ENCODE assay signal across 10 mouse cellular contexts in the genomic region with DNA sequence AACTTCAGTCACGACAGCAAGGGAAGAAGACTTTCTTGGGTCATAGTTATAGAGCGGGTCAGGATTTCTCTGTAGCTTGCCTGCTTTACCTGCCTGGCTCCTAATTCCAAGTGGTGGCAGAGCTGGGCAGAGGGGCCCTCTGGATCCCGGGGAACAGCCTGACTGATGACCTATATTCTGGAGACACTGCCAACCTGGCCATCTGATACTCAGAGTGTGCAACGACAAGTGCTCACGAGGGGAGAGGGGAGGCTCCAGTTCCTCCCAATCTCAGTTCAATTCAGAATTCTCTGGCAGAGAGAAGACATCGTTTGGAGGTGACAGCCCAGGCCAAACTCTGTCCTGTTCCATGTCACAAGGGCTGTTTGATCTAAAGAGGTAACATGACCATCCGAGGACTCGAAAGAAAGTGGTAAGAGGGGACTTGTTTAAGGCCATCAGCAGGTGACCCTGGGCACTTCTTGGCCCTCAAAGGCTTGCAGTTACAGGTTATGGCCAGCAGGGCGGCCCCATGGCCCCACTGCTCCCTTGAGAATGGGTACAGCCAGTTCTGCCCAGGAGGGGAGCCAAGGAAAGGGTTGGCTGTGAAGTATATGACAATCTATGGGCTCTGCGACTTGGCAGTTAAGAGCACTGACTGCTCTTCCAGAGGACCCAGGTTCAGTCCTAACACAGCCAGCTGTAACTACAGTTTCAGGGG. TPM values are rescaled to one million over a fixed set of nuclear protein-coding genes. Genes with fewer than 3 reads are reported as not detected.
DNase-seq lines count a peak whose midpoint lies in the region; ATAC-seq and TF ChIP-seq lines count a peak whose summit lies in the region.
"Had no signal": no experiment of that assay in that cellular context is flagged by ENCODE, and none has a peak within 500 bp of the region (broad histone marks: within the 10 kb centered on the region; RNA-seq: fewer than 3 reads in every experiment).

No protein-coding gene starts in this region.

- TF ChIP-seq RAD21 in CH12.LX (IDR thresholded peaks at IDR 0.05; ENCODE audit: low read depth, low read length): peak; percentile 34

- H3K36me3 ChIP-seq in intestine, postnatal 0 days (ENCODE audit: control insufficient read depth, insufficient read depth): no peaks in the 10 kb centered on the region
- H3K36me3 ChIP-seq in intestine, embryonic 16.5 days (ENCODE audit: control insufficient read depth, insufficient read depth, low read length): no peaks in the 10 kb centered on the region
- H3K36me3 ChIP-seq in CH12.LX (replicated peaks in 1 of 2; ENCODE audit: control insufficient read depth in 1 of 2, insufficient read depth in 1 of 2, low read length in 1 of 2): no peaks in the 10 kb centered on the region
- H3K36me3 ChIP-seq: embryonic facial prominence, embryonic 13.5 days had no signal

- no peak for TF ChIP-seq POLR2A in CH12.LX (IDR thresholded peaks at IDR 0.05; ENCODE audit: low read depth, low read length)

- DNase-seq in CD4-positive, CD25-positive, alpha-beta regulatory T cell, adult 2 months (ENCODE audit: low read depth, low spot score): peak; percentile 55
- DNase-seq in CH12.LX (ENCODE audit: extremely low read depth): no peak
- peak; percentile 41 for DNase-seq in gastrocnemius, postnatal 14 days
- DNase-seq in urinary bladder, postnatal 10 days (ENCODE audit: low spot score): no peak
- no peak for DNase-seq in urinary bladder, postnatal 25 days (ENCODE audit: low spot score)
- DNase-seq: adrenal gland, adult 8-10 months had no signal

- H3K27ac ChIP-seq in intestine, postnatal 0 days (ENCODE audit: low read depth, low read length): no peak overlapping the region
- H3K27ac ChIP-seq in intestine, embryonic 16.5 days (ENCODE audit: low read length): no peak overlapping the region
- H3K27ac ChIP-seq in CH12.LX (ENCODE audit: insufficient read depth, low read depth): no peak overlapping the region

- H3K4me1 ChIP-seq in intestine, postnatal 0 days (replicated peaks; ENCODE audit: control insufficient read depth, insufficient read depth, low read length): no peaks in the 10 kb centered on the region
- H3K4me1 ChIP-seq in intestine, embryonic 16.5 days (ENCODE audit: control insufficient read depth, insufficient read depth, low read length): peaks cover 10% of the 10 kb centered on the region
- peaks cover 10 to 68% of the 10 kb centered on the region in 2 experiments for H3K4me1 ChIP-seq in CH12.LX (ENCODE audit: control insufficient read depth in 1 of 2, insufficient read depth in 2 of 2)

- H3K27me3 ChIP-seq in intestine, postnatal 0 days (replicated peaks; ENCODE audit: control insufficient read depth, insufficient read depth, low read length): no peaks in the 10 kb centered on the region
- no peaks in the 10 kb centered on the region for H3K27me3 ChIP-seq in intestine, embryonic 16.5 days (replicated peaks; ENCODE audit: control insufficient read depth, insufficient read depth, low read length)
- no peaks in the 10 kb centered on the region for H3K27me3 ChIP-seq in CH12.LX (replicated peaks)

- H3K4me3 ChIP-seq in intestine, postnatal 0 days (ENCODE audit: low read depth, low read length): no peak overlapping the region
- H3K4me3 ChIP-seq in intestine, embryonic 16.5 days (ENCODE audit: low read length): no peak overlapping the region
- H3K4me3 ChIP-seq in CH12.LX (replicated peaks in 1 of 3; ENCODE audit: low read depth in 2 of 3, low read length in 2 of 3, poor library complexity in 1 of 3): no peak overlapping the region
- H3K4me3 ChIP-seq: embryonic facial prominence, embryonic 13.5 days had no signal

- in situ Hi-C loops in CH12.LX (cut with MboI; ENCODE audit: low pct_ligation_motif_present, low pct_unique_long_range_greater_than_20kb, low sequenced_read_pairs): no loop called here

- H3K4me2 ChIP-seq in intestine, postnatal 0 days (replicated peaks; ENCODE audit: low read depth): no peak overlapping the region
- H3K4me2 ChIP-seq in intestine, embryonic 16.5 days (ENCODE audit: low read depth, low read length): no peak overlapping the region
- H3K4me2 ChIP-seq in CH12.LX (ENCODE audit: insufficient read depth, low read depth, poor library complexity, severe bottlenecking): no peak overlapping the region
- H3K4me2 ChIP-seq: embryonic facial prominence, embryonic 13.5 days had no signal

- peak; percentile 67 for TF ChIP-seq CTCF in intestine, postnatal 0 days (IDR thresholded peaks at IDR 0.05; ENCODE audit: low read depth)
- TF ChIP-seq CTCF in CH12.LX (conservative IDR thresholded peaks at IDR 0.05 in 1 of 2, IDR thresholded peaks at IDR 0.05 in 1 of 2; ENCODE audit: low read depth in 2 of 2, low read length in 2 of 2): peak; percentile 58 to 60; a peak in 3 of 4 replicates

- TF ChIP-seq EP300 in CH12.LX (IDR thresholded peaks at IDR 0.05; ENCODE audit: low read length): no peak

- intact Hi-C loops in gastrocnemius, postnatal 14 days (cut with DNase I; ENCODE audit: low total_unique reads): no loop called here

- WGBS in intestine, postnatal 0 days: 86% methylated on average over 10 of the region's 10 CpGs
- WGBS in intestine, embryonic 16.5 days: 86% methylated on average over 10 of the region's 10 CpGs

- H3K79me2 ChIP-seq in CH12.LX (replicated peaks; ENCODE audit: control insufficient read depth, extremely low read depth, insufficient read depth, poor library complexity, severe bottlenecking): no peaks in the 10 kb centered on the region

- no peak overlapping the region for H3K9ac ChIP-seq in intestine, postnatal 0 days (ENCODE audit: low read depth, low read length)
- no peak overlapping the region for H3K9ac ChIP-seq in intestine, embryonic 16.5 days (ENCODE audit: low read depth, low read length)
- H3K9ac ChIP-seq in CH12.LX (ENCODE audit: insufficient read depth, low read depth): no peak overlapping the region
- H3K9ac ChIP-seq: embryonic facial prominence, embryonic 13.5 days had no signal

- no peaks in the 10 kb centered on the region for H3K9me3 ChIP-seq in intestine, postnatal 0 days (ENCODE audit: control insufficient read depth)
- no peaks in the 10 kb centered on the region for H3K9me3 ChIP-seq in intestine, embryonic 16.5 days (ENCODE audit: control insufficient read depth, low read length)
- peaks cover 6% of the 10 kb centered on the region for H3K9me3 ChIP-seq in CH12.LX (replicated peaks; ENCODE audit: low read length)
- H3K9me3 ChIP-seq: embryonic facial prominence, embryonic 13.5 days had no signal

- no peak for ATAC-seq in CD4-positive, CD25-positive, alpha-beta regulatory T cell, adult 4 months
- ATAC-seq in intestine, postnatal 0 days: no peak
- no peak for ATAC-seq in intestine, embryonic 16.5 days

- dilution Hi-C loops in CH12.LX (cut with MboI; ENCODE audit: extremely low pct_ligation_motif_present, extremely low pct_unique_long_range_greater_than_20kb, low sequenced_read_pairs): no loop called here

TF ChIP-seq in CH12.LX, 34 proteins besides CTCF, POLR2A, EP300 and RAD21:
- TF ChIP-seq MYC (IDR thresholded peaks at IDR 0.05; ENCODE audit: low read depth, low read length): no peak

RNA-seq across cellular contexts. Expression of a gene that starts 38.4 kb away (rescaled TPM):
- 1 to 10 TPM in 1 of 2 experiments, under 1 TPM in 1; 0.19 to 1.9 TPM for polyA plus RNA-seq in CD4-positive, CD25-positive, alpha-beta regulatory T cell, adult 4 months (2017; shearing (Covaris generic))
- polyA plus RNA-seq in intestine, postnatal 0 days (2015; fragmentation: Nextera tagmentation; extraction: Ambion mirVana): 5.7 and 6.8 TPM in 2 replicates
- polyA plus RNA-seq in intestine, embryonic 16.5 days (2015; fragmentation: Nextera tagmentation; extraction: Ambion mirVana): 4.7 and 5.5 TPM in 2 replicates
- total RNA-seq in CH12.LX (2012; rRNA removed) (0.38 and 0.64 TPM in 2 replicates), CH12.LX (2014; rRNA removed) (0.24 and 0.27 TPM in 2 replicates)
- polyA plus RNA-seq in CH12.LX (2012; ENCODE audit: insufficient read length, low read depth): 0.65 and 1.0 TPM in 2 replicates
- 10 to 100 TPM; 16.4 to 18.5 TPM for total RNA-seq in gastrocnemius, postnatal 14 days (2021)

RNA-seq across cellular contexts. Expression of a gene that starts 55.2 kb away (rescaled TPM):
- polyA plus RNA-seq in CD4-positive, CD25-positive, alpha-beta regulatory T cell, adult 4 months (2017; shearing (Covaris generic)): 100 to 1,000 TPM in 1 of 2 experiments, 10 to 100 TPM in 1; 83.6 to 119 TPM
- 84.5 and 88.1 TPM in 2 replicates for polyA plus RNA-seq in intestine, postnatal 0 days (2015; fragmentation: Nextera tagmentation; extraction: Ambion mirVana)
- 97.1 and 97.5 TPM in 2 replicates for polyA plus RNA-seq in intestine, embryonic 16.5 days (2015; fragmentation: Nextera tagmentation; extraction: Ambion mirVana)
- total RNA-seq in CH12.LX (2012; rRNA removed): 16.2 and 19.5 TPM in 2 replicates
- total RNA-seq in CH12.LX (2014; rRNA removed): 27.8 and 34.0 TPM in 2 replicates
- 33.2 and 36.5 TPM in 2 replicates for polyA plus RNA-seq in CH12.LX (2012; ENCODE audit: insufficient read length, low read depth)
- 100 to 1,000 TPM; 113 to 118 TPM for total RNA-seq in gastrocnemius, postnatal 14 days (2021)

Comparison
In these comparisons a context has a peak if more than half of its experiments do, and no peak if none do; other contexts are left out.
1. DNase-seq: peak in CD4-positive, CD25-positive, alpha-beta regulatory T cell, adult 2 months (single experiment) and gastrocnemius, postnatal 14 days (single experiment); none in CH12.LX (single experiment), urinary bladder, postnatal 10 days (single experiment) and urinary bladder, postnatal 25 days (single experiment).